Mouse (Mus musculus) spleen, adult 12 weeks (tissue): ENCODE data around the gene Cstf1.

Source experiments
- DNase-seq: peaks from one replicate; pipeline ENCODE4 v3.0.0; 2022; ENCODE audit warnings: low spot score

Cstf1 gene

DNA sequence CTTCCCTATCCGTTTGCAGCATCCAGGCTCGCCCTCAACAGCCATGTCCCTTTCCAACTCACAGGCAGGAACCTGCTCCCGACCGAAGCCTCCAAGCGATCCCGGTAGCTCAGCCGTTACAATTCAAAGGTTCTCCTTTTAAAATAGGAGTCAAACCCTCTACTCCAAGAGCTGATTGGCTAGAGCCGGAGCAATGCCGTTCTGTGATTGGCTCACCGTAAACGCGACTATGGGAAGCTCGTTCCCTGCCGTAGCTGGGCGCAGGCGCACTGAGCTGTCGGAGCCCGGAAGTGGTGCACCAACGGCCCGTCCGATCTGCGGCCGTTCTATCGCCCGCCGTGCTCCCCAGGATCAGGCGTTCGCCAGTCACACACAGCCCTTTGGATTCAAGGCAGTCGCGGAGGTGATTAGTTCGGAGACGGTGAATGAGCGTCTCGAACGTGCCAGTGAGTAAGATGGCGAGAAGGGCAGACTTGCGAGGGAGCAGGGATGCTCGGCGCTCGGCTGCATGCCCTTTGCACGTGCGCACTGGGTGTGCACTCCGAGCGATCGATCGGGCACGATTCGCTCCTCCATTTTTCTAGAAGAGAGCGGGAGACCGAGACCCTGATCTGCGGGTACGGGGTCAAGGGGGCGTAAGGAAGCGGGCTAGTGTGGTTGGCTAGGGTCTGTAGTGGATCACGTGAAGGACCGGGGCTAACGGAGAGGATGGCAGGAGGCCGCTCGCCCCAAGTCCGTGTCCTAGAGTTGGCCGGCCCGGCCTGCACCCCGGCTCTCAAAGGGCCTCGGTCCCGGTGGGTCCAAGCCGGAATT lies at the start of gene Cstf1, which contains the start of gene Aurka:
Gene Cstf1 (plus strand): TSS at position 271 of the 813 bp plus-strand sequence.
Gene Aurka (minus strand): TSS at position 125 of the 813 bp plus-strand sequence.
- DNase-seq: peak; percentile 94

DNA sequence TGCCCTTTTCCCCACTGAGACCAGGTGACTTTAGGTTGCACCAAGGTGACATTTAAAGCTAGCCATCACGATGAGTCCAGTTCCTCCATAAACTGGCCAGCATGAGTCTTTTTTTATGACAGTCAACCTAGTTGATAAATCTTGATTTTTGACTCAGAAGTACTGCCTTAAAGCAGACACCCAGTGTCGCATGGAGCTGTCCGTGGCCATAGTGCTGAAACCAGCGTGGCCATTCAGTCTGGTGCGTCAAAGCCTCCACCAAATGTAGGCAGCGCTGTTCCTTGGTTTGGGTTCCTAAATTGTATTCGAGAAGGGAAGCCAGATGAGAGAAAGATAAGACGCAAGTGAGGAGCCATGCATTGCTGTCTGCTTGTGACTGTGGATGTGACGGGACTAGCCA lies 49.6 kb upstream of the Cstf1 start:
- no peak for DNase-seq

DNA sequence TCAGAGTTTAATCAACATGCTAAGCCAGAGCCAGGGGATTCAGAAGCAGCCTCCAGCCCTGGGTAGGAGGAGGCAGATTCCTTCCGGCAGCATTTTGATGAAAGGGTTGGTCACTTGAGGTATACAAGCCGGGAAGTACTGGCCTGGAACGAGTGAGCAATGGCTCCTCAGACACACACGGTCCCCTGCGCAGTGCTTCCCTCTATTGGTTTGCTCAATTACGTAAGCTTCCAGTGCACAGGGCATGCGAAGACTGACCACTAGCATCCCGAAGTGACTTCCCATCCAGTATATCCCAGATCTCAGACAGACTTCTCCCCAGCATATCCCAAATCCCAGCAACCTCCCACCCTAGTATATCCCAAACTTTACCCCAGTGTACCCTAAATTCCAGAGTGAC lies 42.2 kb upstream of the Cstf1 start:
- DNase-seq: no peak

DNA sequence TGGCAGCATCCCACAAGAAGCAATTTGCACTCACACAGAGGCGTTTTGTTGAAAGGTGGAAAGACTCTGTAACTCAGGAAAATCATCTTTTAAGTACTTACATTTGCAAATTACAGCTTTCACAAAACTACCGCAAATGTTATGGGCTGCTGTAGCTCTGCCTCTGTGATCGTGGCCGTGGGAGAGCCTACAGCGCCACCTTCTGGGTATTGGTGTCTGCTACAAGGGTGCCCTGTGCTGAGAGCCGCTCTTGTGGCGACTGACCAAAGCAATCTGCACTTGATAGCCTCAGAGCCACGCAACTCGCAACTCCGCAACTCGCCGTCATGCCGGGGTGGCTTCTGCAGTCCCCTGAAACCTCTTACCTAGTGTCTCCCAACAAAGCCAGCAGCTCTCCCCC lies 41.3 kb upstream of the Cstf1 start:
- no peak for DNase-seq

DNA sequence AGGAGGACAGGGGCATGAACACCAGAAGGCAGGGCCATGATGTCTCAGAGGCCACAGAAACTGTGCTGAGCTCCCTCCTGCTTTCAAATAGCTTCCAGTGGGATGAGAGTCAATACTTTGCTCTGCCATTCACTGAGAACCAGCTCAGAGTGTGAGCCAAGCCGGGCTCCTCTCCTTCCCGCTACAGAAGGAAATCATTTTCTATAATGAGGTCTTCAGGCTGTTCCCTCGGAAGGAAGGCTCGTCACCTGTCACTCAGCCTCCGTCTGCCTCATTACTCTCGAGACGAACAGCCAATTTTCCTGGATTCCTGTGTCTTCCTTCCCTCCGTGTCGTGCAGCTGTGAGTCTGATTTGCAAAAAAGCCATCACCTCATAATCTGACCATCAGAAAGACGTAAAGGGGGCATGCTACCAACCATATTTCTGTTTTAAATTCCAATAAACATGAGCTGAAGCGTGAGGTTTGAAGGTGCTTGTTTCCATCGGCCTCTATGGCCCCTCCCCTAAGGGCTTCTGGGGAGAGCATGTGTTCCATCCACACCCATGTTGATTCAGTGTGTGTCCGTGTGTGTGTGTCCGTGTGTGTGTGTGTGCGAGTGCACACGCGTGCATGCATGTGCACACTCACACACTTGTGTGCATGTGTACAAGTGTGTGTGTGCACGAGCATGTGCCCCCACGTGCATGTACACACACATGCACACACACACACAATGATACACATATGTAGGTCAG lies 32.1 kb upstream of the Cstf1 start:
- no peak for DNase-seq

DNA sequence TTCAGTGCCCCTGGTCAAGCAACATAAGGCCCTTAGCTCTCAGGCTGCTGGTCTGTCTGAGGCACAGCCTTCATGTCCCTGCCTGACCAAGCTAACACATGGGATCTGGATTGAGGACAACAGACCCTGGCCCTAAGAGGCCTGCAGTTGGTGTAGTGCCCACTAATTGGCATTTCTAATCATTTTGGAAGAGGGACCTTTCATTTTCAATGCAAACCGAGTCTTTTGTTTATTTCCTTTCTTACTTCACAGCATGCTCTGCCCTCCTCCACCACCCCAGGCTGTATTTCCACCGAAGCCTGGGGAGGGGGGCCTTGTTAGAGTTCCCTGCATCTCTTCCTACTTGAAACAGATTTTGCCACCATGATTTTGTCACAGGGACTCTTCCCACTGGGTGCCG lies 29.5 kb upstream of the Cstf1 start:
- no peak for DNase-seq

DNA sequence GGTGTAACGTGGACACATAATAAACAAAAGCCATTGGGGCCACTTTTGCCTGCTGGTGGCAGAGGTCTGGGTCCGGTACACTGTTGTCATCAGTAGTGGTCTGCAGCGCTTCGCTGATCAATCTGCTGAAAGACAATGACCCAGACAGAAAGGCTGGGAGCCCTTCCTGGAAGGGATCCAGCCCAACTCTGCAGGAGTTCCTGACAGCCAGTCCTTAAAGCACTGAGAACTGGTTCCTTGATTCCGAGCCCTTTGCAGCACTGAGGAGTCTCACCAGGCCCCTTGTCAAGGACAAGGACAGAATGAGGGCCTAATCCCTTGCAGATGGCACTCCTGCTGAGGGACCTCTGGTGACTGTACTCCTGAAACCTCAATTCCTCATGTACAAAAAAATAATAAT lies 28.9 kb upstream of the Cstf1 start:
- no peak for DNase-seq

DNA sequence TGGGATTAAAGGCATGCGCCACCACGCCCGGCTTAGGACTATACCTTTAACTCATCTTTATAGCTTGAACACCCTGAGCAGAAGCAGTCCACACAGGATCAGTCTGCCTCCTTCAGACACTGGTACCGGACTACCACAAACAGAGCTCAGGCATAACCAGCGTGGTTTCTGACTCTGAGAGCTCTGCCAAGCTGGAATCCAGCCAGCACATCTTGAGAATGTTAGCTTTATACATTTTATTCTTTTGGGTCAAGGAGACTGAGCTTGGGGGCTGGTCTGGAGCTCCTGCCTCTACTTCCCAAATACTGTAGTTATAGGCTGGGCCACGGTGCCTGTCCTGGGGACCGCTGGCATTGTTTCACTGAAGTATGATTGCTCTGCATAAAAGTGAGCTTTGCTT lies 26.7 kb upstream of the Cstf1 start:
- no peak for DNase-seq

DNA sequence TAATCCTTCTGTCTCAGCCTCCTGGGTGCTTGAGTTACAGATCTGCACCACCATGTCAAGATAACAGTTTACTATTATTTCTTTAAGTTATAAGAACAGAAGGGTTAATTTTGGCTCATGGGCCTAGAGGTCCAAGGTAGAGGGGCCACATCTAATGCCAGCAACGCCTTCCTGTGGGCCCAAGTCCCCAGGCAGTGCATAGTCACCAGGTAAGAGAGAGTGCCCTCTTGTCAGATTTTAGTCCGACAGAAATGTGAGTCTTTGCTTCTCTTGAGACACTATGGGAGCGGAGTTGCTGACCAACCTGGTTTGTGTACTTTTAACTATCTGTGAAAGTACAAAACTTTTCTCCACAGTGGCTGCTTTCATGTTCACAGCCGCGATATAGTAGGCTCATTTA lies 25.8 kb upstream of the Cstf1 start:
- DNase-seq: no peak

DNA sequence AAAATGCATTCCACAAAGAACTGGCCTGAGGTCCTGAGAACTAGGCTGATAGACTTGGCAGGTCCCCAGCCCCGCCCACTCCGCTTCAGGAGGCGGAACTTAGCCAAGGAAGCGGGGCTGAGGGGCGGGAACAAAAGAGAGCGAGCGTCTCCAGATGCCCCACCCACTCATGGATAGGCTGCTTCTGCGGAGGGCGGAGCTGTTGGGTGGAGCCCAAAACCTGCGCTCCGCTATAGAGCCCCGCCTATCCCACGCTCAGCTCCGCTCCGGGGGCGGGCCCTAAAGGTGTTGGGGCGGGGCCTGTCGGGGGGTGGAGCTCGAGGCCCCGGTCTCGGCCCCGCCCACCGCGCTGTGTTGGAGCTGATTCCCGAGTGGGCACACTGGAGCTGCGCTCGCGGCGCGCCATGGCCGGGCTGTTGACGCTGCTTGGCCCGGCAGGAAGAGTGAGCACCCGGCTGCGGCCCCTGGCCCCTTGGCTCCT lies 25.2 kb upstream of the Cstf1 start, which contains the start of gene Fam210b:
Gene Fam210b (plus strand): TSS at position 308 of the 481 bp plus-strand sequence.
- peak; percentile 95 for DNase-seq

DNA sequence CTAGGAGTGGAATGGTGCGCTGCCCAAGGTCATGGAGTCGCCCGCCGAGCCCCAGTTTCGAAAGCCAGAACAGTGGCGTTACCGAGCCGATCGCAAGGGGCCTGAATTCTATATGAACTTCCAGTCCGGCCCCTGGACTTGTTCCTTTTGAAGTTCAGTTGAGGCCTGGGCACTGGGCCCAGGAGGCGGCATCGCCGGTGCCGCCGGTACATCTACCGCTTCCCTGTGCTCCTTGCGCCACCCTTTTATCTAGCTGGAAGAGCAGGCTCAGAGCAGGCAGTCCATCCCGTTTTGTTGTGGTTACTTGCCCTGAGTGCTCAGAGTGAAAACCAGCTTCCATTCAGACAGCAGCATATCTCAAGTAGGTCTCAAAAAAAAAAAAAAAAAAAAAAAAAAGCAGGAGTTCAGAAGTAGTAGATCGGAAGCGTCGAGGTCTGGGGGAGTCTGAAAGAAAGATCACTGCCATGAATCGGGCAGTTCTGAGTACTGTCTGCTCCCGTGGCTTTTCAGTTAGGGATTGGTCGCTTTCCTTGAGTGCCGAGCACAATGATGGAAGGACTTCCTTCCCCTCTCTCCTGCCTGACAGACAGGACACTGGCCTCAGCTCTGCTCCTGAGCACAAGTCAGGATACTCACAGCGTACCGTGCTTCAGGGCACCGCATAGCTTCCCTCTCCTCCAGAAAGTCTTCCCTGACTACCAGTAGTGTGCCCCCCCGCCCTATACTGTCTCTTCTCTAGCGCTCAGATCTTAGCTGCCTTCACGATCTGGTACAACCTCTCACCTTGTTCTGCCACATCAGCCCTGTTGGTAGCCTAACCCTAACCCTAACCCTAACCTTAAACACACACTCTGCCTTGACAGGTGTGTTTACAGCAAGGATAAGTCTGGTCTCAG lies 24.2 kb upstream of the Cstf1 start:
- peak; percentile 14 for DNase-seq

DNA sequence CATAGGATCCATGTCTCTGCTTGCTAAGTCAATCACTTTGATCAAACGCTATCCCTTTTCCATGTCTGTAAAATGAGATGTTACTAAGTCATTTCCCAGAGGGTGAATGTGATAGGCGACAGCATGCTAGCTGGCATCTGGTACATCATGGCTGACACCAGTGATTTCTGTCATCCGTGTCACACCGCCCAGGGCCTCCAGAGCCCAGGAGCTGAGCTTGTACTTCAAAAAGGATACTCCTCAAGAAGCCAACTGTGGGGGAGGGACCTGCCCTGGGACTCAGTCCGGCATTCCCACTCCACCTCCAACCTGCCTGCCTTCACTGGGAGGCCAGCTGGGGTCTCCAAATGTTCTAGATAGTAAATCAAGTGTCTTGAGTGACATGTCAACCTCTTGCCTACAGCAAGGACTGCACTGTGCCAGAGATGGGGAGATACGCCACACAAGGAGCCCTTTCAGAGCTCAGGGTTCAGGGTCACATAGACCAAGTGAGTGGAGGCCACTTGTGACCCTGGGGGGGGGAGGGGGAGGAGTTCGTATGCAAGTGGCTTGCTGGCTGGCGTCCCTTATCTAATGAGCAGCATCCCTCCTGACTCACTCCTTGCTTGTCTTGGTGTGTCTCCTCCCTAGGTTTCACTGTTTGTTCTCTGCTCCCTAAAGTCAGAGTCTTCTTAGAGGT lies 23.4 kb upstream of the Cstf1 start:
- peak; percentile 35 for DNase-seq

DNA sequence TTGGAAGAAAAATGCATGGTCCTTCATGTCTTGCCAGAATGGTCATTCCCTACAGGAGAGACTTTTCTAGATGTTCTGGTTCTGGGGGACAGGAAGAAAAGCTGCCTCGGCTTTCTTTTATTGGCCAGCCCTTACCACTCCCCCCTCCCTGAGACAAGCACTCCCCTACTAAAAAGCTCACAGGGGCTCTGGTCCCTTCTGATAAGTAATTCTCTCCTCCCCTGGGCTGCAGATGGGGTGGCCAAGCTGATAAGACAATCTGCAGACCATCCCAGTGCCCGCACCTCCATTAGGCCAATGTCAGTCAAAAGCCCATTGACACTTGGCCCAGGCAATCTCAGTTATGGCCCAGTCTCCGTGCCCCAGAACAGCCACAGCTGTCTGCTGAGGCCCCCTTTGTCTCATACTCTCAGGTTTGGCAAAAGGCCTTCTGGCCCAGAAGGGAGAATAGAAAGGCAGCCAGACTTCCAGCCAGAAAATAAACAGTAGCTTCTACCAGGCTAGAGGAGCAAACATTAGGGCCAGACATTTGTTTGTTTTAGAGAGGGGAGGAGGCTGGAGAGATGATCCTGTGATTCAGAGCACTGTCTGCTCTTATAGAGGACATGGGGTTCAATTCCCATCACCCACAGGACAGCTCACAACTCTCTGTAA lies 22.1 kb upstream of the Cstf1 start:
- DNase-seq: peak; percentile 57

DNA sequence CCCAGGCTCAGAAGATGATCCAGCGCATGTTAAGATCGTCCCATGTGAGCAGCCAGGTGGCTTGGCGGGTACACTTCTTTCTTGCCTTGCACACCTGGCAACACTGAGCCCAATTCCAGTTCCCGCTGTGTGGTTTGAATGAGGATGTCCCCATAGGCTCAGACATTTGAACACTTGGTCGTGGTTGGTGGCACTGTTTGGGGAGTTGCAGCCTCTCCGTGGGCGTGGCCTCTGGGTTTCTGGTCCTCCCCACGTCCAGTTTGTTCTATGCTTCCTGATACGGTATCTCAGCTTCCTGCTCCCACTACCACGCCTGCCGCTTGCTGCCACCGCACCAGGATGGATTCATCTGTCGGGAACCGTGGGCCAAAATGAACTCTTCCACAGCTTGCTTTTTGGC lies 20.7 kb upstream of the Cstf1 start:
- DNase-seq: no peak

DNA sequence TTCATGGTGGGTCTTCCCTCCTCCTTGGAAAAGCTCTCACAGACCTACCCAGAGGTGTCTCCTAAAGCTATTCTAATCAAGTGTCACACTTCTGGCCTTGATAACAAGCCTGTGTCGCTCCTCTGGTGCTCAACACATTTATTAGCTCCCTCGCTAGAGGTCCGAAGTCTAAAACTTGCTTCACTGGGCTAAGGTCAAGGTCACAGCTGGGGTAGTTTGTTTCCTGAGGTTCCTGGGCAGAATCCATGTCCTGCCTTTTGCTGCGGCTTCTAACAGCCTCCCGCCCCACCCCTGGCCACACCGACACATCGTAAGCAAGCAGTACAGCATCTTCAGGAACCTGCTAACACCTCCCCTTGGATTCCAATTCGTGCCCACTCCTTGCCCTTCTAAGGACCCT lies 19.7 kb upstream of the Cstf1 start:
- DNase-seq: no peak

DNA sequence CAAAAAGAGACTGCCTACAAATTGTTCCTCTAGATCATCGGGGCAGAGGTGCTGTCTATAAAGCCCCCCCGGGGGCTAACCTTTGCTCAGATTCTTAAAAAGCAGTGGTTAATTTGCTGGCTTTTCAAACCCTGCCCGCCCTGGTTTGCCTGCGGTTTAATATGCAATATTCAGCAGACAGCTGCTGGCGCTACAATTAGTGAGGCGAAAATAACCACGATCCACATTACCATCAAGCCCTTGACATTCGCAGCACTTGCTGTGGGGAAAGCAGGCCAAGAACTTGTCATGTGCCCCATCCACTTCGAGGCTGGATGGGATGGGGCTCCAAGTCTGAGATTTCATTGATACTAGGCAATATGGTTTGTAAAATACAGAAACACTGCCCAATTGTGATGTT lies 17.3 kb upstream of the Cstf1 start:
- DNase-seq: no peak

DNA sequence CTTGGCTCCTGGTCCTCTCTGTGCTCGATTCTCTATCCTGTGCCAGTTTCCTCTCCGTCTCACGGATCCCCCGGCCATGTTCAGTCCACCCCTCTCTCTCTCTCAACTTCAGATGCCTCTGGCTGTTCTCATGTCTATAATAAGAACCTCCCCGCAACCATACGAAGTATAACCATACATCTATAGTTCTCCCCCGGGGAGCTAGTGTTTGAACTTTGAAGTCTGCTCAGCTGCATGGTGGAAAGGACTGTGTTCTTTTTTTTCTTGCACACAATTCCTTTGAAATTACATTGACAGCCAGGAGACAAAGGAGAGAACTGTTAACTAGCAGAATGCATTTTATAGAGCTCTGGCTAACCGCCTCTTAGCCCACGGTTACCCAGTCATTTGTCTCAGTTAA lies 15.7 kb upstream of the Cstf1 start:
- DNase-seq: no peak

DNA sequence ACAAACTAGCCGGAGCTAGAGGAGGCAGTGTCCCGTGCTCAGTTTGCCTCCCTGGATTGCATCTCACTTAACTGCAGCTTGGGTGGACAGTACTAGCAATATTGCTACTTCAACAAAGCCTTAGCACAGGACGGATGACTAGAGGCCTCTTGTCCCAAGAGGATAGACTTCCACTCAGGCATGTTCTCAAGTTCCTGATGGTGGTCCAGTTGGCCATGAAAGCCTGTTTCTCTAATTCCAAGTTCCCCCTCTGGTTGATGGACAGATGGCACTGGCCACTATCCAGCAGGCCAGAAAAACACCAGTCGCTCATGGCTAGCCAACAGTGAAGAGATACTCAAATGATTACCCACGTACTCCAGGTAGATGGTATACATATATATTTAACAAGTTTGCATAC lies 14.6 kb upstream of the Cstf1 start:
- no peak for DNase-seq

DNA sequence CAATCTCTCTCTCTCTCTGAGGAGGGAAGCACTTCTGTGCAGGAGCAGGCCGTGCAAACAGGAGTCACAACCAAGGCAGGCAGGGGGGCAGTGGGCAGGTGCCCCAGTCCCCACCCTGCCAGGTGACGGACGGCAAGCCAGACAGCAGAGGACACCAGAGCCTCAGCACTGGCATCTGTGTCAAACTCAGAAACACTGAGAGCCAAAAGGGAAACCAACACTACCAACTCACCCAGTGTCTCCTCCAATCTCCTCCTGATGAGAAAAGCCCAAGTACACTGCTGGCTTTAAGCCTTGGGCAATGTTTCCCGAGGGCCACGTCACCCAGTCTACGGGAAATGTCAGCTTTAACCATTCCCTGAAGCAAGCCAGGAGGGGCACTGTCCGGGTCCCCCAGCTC lies 7.3 kb upstream of the Cstf1 start:
- DNase-seq: no peak

DNA sequence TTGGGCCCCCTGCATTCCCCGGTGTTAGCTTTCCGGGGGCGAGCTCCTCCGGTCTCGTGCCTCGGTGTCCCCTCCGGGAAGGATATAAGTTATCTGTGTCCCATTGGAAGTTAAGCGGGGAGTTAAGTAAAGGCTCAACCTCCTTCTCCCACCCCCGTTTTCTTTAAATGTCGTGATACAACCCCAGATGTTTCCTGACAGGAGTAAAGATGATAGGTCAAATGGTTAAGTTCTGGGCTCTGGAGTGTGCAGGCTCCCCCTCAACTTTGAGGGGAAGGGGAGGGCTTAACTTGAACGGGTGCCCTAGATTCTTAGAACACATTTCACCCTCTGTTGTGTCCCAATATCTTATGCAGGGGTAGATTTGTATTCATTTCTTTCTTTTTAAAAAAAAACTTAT lies 777 bp downstream of the Cstf1 start:
- DNase-seq: no peak

DNA sequence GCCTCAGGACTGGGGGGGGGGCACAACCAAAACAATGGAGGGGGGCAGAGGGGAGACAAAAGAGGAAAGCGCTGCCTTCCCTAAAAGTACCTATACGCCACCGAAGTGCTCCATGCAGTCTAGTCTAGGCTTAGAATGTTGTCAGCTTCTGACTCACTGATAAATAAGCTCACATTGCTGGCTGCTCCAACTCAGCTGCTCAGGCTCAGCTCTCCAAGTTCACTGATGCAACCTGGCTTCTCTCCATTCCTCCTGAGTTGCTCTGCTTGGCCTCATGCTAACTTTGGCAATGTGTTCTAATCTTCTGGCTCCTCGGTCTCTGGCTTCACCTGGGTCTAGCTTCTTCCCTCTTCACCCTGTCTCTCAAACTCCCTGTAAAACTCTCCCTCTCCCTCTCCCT lies 6.1 kb downstream of the Cstf1 start:
- DNase-seq: no peak
